In genomic region chr3:117575253-117575927, GRCm38 (mm10) we compare ENCODE assay signal across 8 mouse cellular contexts. TPM values are rescaled to one million over a fixed set of nuclear protein-coding genes. Genes with fewer than 3 reads are reported as not detected.
A peak's percentile ranks its signal among the peaks of the same experiment; 100 is the strongest.
DNase-seq lines count a peak whose midpoint lies in the region; ATAC-seq and TF ChIP-seq lines count a peak whose summit lies in the region.

No protein-coding gene starts in this region.

- peak; percentile 87 for ATAC-seq in lung, embryonic 14.5 days (ENCODE audit: insufficient read depth)
- ATAC-seq in liver, embryonic 16.5 days (ENCODE audit: low read depth) = no peak; the same call in 1 of the 2 replicates
- ATAC-seq in erythroblast, adult 5-6 weeks (replicated peaks; ENCODE audit: low FRiP score, poor library complexity, severe bottlenecking) = no peak

- H3K27me3 ChIP-seq in lung, embryonic 14.5 days (ENCODE audit: insufficient read depth, low read length) = peaks cover 27% of the 10 kb centered on the region
- H3K27me3 ChIP-seq in liver, embryonic 16.5 days (ENCODE audit: control insufficient read depth, insufficient read depth, low read depth, low read length) = peaks cover 20% of the 10 kb centered on the region

- H3K9ac ChIP-seq in lung, embryonic 14.5 days = peak overlapping the region; percentile 52
- H3K9ac ChIP-seq in liver, embryonic 16.5 days (ENCODE audit: low read depth, low read length) = no peak overlapping the region

- H3K36me3 ChIP-seq in lung, embryonic 14.5 days (ENCODE audit: insufficient read depth) = no peaks in the 10 kb centered on the region
- H3K36me3 ChIP-seq in liver, embryonic 16.5 days (ENCODE audit: control insufficient read depth, insufficient read depth) = no peaks in the 10 kb centered on the region

- H3K9me3 ChIP-seq in lung, embryonic 14.5 days (ENCODE audit: low read depth, low read length) = no peaks in the 10 kb centered on the region
- no peaks in the 10 kb centered on the region for H3K9me3 ChIP-seq in liver, embryonic 16.5 days (replicated peaks; ENCODE audit: control insufficient read depth, low read length)

- 0 out of 2 replicates have a peak, but pooled peaks cover 4% of the 10 kb centered on the region for H3K4me1 ChIP-seq in lung, embryonic 14.5 days (ENCODE audit: insufficient read depth)
- H3K4me1 ChIP-seq in liver, embryonic 16.5 days (ENCODE audit: control insufficient read depth, low read depth, low read length) = no peaks in the 10 kb centered on the region

- no peak for TF ChIP-seq CTCF in lung, embryonic 14.5 days (IDR thresholded peaks at IDR 0.05; ENCODE audit: low read depth)
- TF ChIP-seq CTCF in layer of hippocampus, adult 2 months (conservative IDR thresholded peaks at IDR 0.05) = no peak

- peak; percentile 49 for DNase-seq in lung, embryonic 14.5 days
- no peak for DNase-seq in lung, postnatal 25 days (ENCODE audit: low spot score)
- peak; percentile 64 to 71 for DNase-seq in cerebellum, postnatal 14 days
- DNase-seq in frontal cortex, postnatal 36 days (ENCODE audit: low spot score in 2 of 2) = peak; percentile 66 to 71
- peak; percentile 39 to 48 for DNase-seq in layer of hippocampus, adult 2 months (ENCODE audit: low spot score in 2 of 2)
- DNase-seq in right cerebral cortex, postnatal 25 days = peak; percentile 75

- 1% methylated on average over 71 of the region's 74 CpGs for WGBS in lung, embryonic 14.5 days
- WGBS in liver, embryonic 16.5 days (ENCODE audit: insufficient replicate concordance) = 2% methylated on average over 59 of the region's 74 CpGs

- H3K27ac ChIP-seq in lung, embryonic 14.5 days (ENCODE audit: low read depth) = peak overlapping the region; percentile 42; the same call in 1 of the 2 replicates
- peak overlapping the region; percentile 100 for H3K27ac ChIP-seq in layer of hippocampus, adult 2 months
- H3K27ac ChIP-seq in liver, embryonic 16.5 days (ENCODE audit: low read length) = no peak overlapping the region

- peak overlapping the region; percentile 52 for H3K4me3 ChIP-seq in lung, embryonic 14.5 days (ENCODE audit: low read depth, low read length)
- H3K4me3 ChIP-seq in layer of hippocampus, adult 2 months = peak overlapping the region; percentile 82
- H3K4me3 ChIP-seq in liver, embryonic 16.5 days (ENCODE audit: low read depth, low read length) = peak overlapping the region; percentile 29

- H3K4me2 ChIP-seq in lung, embryonic 14.5 days = peak overlapping the region; percentile 92
- H3K4me2 ChIP-seq in liver, embryonic 16.5 days (ENCODE audit: low read depth, low read length) = peak overlapping the region; percentile 36

RNA-seq across cellular contexts. Expression of gene Plppr5, which starts 0.8 kb away (rescaled TPM):
- polyA plus RNA-seq in lung, embryonic 14.5 days (2014; fragmentation: Nextera tagmentation; extraction: Ambion mirVana) = 1.7 and 1.9 TPM in 2 replicates
- total RNA-seq in layer of hippocampus, adult 2 months (2021) = 10 to 100 TPM; 35.2 to 35.5 TPM
- polyA plus RNA-seq in liver, embryonic 16.5 days (2015; fragmentation: Nextera tagmentation; extraction: Ambion mirVana) = 0.02 and 0.07 TPM in 2 replicates
- not detected in 2 replicates for total RNA-seq in erythroblast, adult 5-6 weeks (2015; ENCODE audit: low replicate concordance)
- not detected in 2 replicates for total RNA-seq in erythroblast, adult 5-6 weeks (2017; ENCODE audit: low replicate concordance)

Comparison
In these comparisons a context has a peak if more than half of its experiments do, and no peak if none do; other contexts are left out.
1. H3K4me3 ChIP-seq: peak in every context shown above with its lines; median percentile 82 in layer of hippocampus, adult 2 months; 52 in lung, embryonic 14.5 days; 29 in liver, embryonic 16.5 days.
2. RNA of gene Plppr5, which starts 0.8 kb away (total RNA-seq): 35.2 to 35.5 TPM in layer of hippocampus, adult 2 months; not detected in erythroblast, adult 5-6 weeks; every median in the first group is over 10 times any median in the second.